Mouse (Mus musculus): Measurements from ENCODE around the gene Rin2. TPM values are rescaled to one million over a fixed set of nuclear protein-coding genes. Genes with fewer than 3 reads are reported as not detected.
"Not testable (repeated sequence)": the region's sequence is repeated elsewhere in the genome, so short reads cannot be mapped to it uniquely, and the experiment has no call there.

Rin2 gene
- polyA plus RNA-seq, 1 experiment from 2014 or later: 15.5 TPM

GRCm38 (mm10) chr2:145898106-145898505, 223.1 kb downstream of the Rin2 start:
- no peaks in the 10 kb centered on the region for H3K27me3 ChIP-seq (ENCODE audit: insufficient read depth, poor library complexity, severe bottlenecking)
- H3K27ac ChIP-seq: no peak overlapping the region
- H3K4me1 ChIP-seq: 0 out of 2 replicates have a peak, but pooled peaks cover 6% of the 10 kb centered on the region
- no peak for DNase-seq (ENCODE audit: low spot score)
- no peak overlapping the region for H3K4me3 ChIP-seq
- H3K9me3 ChIP-seq: no peaks in the 10 kb centered on the region
- H3K36me3 ChIP-seq: no peaks in the 10 kb centered on the region
- WGBS: 84% methylated on average over 9 of the region's 9 CpGs

- H3K27ac ChIP-seq; H3K9me3 ChIP-seq; DNase-seq (ENCODE audit: low spot score); H3K4me3 ChIP-seq; H3K27me3 ChIP-seq (ENCODE audit: insufficient read depth, poor library complexity, severe bottlenecking); H3K36me3 ChIP-seq: not testable (repeated sequence)
- peaks cover 20% of the 10 kb centered on the region; the same call in 1 of the 2 replicates for H3K4me1 ChIP-seq
- 76% methylated on average over 8 of the region's 8 CpGs for WGBS
Measured at GRCm38 (mm10) chr2:145900318-145900717, 225.3 kb downstream of the Rin2 start.

DNA sequence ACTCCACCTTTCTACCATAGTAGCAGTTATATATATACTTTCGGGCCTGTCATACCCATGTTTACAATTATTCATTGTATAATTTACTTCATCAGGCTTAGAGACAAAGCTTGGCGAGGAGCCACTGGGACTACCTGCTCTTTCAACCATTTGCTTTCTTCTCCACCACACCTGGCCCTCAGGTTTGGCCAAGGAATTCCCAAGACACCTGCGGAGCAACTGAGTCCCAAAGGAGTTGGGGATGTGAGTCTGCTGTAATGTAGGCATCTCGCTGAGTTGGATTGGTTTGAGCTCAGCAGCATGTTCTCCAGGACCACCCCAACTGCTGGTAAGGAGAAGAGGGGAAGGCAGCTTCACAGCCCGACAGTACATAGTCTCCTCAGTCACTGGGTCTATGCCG, 226.8 kb downstream of the Rin2 start, which contains the start of gene Naa20:
TSS of gene Naa20 (plus strand) at position 239 of the 400 bp plus-strand sequence.
- H3K4me3 ChIP-seq: peak within 1 kb of the TSS; percentile 98
- peaks cover 21% of the 10 kb centered on the region; the same call in 1 of the 2 replicates for H3K4me1 ChIP-seq
- no peaks in the 10 kb centered on the region for H3K27me3 ChIP-seq (ENCODE audit: insufficient read depth, poor library complexity, severe bottlenecking)
- 82% methylated on average over 6 of the region's 6 CpGs for WGBS
- H3K36me3 ChIP-seq: peaks cover 6% of the 10 kb centered on the region; the same call in 1 of the 2 replicates
- H3K27ac ChIP-seq: peak within 1 kb of the TSS; percentile 99; the same call in 1 of the 2 replicates
- H3K9me3 ChIP-seq: no peaks in the 10 kb centered on the region
- DNase-seq (ENCODE audit: low spot score): no peak

DNA sequence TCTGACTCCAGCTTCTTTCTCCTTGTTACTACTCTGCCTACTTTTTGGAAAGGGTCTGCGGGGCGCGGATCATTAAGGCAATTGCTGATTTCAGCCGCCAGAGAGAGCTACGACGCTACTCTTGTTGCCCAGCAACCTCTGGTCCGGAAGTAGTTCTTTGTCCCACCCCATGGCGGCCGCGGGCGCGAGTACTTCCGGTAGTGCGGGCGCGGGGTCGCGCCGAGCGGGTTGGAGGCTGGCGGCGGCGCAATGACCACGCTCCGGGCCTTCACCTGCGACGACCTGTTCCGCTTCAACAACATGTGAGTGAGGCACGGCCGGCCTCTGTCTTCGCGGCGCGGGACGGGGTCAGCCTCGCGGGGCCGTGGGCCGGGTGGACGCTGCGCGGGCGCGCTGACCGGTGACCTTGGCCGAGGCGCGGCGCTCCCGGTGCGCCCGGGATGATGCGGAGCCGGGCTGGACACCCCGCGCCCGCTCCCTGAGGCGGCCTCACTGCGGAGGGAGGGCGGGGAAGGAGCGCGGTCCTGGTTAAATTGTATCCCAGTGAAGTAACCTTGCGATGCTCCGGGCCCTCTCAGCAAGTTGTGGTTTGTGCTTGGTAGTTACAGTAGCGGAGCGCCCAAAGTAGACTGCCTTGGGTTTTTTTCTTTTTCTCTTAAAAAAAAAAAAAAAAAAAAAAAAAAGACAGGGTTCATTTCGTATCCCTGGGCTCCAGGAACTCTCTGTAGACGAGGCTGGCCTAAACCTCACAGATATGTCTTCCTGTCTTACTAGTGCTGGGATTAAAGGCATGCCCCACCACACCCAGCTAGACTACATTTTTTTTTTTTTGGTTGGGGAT, 228.3 kb downstream of the Rin2 start:
- Histone ChIP-seq H3K9me3 (no peaks in the 10 kb centered on the region), H3K4me1 (peaks cover 21% of the 10 kb centered on the region; the same call in 1 of the 2 replicates), H3K27ac (peak overlapping the region; percentile 99), H3K4me3 (peak overlapping the region; percentile 98), H3K27me3 (ENCODE audit: insufficient read depth, poor library complexity, severe bottlenecking) (no peaks in the 10 kb centered on the region), H3K36me3 (peaks cover 10% of the 10 kb centered on the region; the same call in 1 of the 2 replicates)
- under 1% methylated on average over 68 of the region's 68 CpGs for WGBS
- peak; percentile 94 for DNase-seq (ENCODE audit: low spot score)

DNA sequence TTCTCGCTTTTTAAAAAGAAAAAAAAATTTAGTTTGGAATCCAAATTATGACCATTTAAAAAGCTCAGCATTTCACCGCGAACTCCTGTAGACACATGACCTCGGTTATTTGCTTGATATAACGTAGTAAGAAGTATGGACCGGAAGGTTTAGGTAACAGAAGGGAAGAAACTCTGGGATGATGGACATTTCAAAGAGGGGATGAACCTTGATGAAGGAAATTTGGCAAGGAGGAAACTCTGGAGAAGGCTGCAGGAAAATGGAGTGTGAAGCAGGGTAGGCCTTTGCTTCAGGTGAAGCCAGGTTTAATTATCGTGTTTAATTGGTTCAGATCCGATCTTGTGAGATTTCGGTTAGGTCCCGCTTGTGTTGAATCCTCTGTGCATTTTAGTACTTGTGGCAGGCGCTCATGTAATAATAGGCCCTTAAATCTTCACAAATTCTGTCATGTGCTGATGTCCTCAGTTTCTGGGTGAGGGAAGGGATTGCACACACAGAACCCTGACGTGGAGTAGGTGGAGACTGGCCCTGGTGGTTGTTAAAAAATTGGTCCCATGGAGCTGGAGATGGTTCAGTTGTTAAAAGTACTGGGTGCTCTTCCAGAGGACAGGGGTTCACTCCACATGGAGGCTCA, 229.1 kb downstream of the Rin2 start:
- no peaks in the 10 kb centered on the region for H3K9me3 ChIP-seq
- peak overlapping the region; percentile 98 for H3K4me3 ChIP-seq
- 32% methylated on average over 12 of the region's 12 CpGs for WGBS
- peaks cover 16% of the 10 kb centered on the region for H3K36me3 ChIP-seq
- H3K4me1 ChIP-seq: peaks cover 21% of the 10 kb centered on the region; the same call in 1 of the 2 replicates
- no peaks in the 10 kb centered on the region for H3K27me3 ChIP-seq (ENCODE audit: insufficient read depth, poor library complexity, severe bottlenecking)
- DNase-seq (ENCODE audit: low spot score): no peak
- H3K27ac ChIP-seq: peak overlapping the region; percentile 99

GRCm38 (mm10) chr2:145905156-145905555, 230.1 kb downstream of the Rin2 start:
- Histone ChIP-seq H3K27me3 (ENCODE audit: insufficient read depth, poor library complexity, severe bottlenecking) (no peaks in the 10 kb centered on the region), H3K4me1 (peaks cover 17% of the 10 kb centered on the region; the same call in 1 of the 2 replicates), H3K27ac (no peak overlapping the region), H3K9me3 (no peaks in the 10 kb centered on the region), H3K36me3 (peaks cover 24% of the 10 kb centered on the region), H3K4me3 (no peak overlapping the region)
- WGBS: 78% methylated on average over 6 of the region's 6 CpGs
- DNase-seq (ENCODE audit: low spot score): no peak

GRCm38 (mm10) chr2:145905884-145906283, 230.9 kb downstream of the Rin2 start:
- 48% methylated on average over 4 of the region's 4 CpGs for WGBS
- H3K36me3 ChIP-seq: peaks cover 31% of the 10 kb centered on the region
- H3K27me3 ChIP-seq (ENCODE audit: insufficient read depth, poor library complexity, severe bottlenecking); H3K27ac ChIP-seq; H3K9me3 ChIP-seq; DNase-seq (ENCODE audit: low spot score); H3K4me3 ChIP-seq: not testable (repeated sequence)
- peaks cover 15% of the 10 kb centered on the region; the same call in 1 of the 2 replicates for H3K4me1 ChIP-seq

GRCm38 (mm10) chr2:145920941-145921650, 246.1 kb downstream of the Rin2 start:
- WGBS: 89% methylated on average over 8 of the region's 8 CpGs
- Histone ChIP-seq H3K9me3 (no peaks in the 10 kb centered on the region), H3K4me1 (no peaks in the 10 kb centered on the region), H3K36me3 (peaks cover 89% of the 10 kb centered on the region), H3K27ac (no peak overlapping the region), H3K27me3 (ENCODE audit: insufficient read depth, poor library complexity, severe bottlenecking) (no peaks in the 10 kb centered on the region), H3K4me3 (no peak overlapping the region)
- no peak for DNase-seq (ENCODE audit: low spot score)

GRCm38 (mm10) chr2:145934339-145935231, 259.6 kb downstream of the Rin2 start, which contains the start of the genes Cfap61 and Crnkl1:
TSS of gene Cfap61 (plus strand) at chr2:145934784.
TSS of gene Crnkl1 (minus strand) at chr2:145935014.
- Histone ChIP-seq H3K36me3 (peaks cover 27% of the 10 kb centered on the region), H3K27me3 (ENCODE audit: insufficient read depth, poor library complexity, severe bottlenecking) (no peaks in the 10 kb centered on the region), H3K9me3 (no peaks in the 10 kb centered on the region), H3K4me1 (peaks cover 14% of the 10 kb centered on the region), H3K4me3 (peak within 1 kb of the TSS; percentile 75), H3K27ac (peak within 1 kb of the TSS; percentile 36; the same call in 1 of the 2 replicates)
- under 1% methylated on average over 61 of the region's 61 CpGs for WGBS
- DNase-seq (ENCODE audit: low spot score): peak; percentile 98

GRCm38 (mm10) chr2:145936975-145937374, 262.0 kb downstream of the Rin2 start:
- 44% methylated on average over 8 of the region's 8 CpGs for WGBS
- peak overlapping the region; percentile 73 for H3K27ac ChIP-seq
- no peaks in the 10 kb centered on the region for H3K27me3 ChIP-seq (ENCODE audit: insufficient read depth, poor library complexity, severe bottlenecking)
- H3K36me3 ChIP-seq: peaks cover 6% of the 10 kb centered on the region
- no peaks in the 10 kb centered on the region for H3K9me3 ChIP-seq
- peaks cover 14% of the 10 kb centered on the region for H3K4me1 ChIP-seq
- peak; percentile 82 for DNase-seq (ENCODE audit: low spot score)
- H3K4me3 ChIP-seq: peak overlapping the region; percentile 18; the same call in 1 of the 2 replicates
